Mouse (Mus musculus) brain, embryonic 14.5 days (tissue): ENCODE data around the gene Vps37b.

ENCODE experiments used
- CTCF ChIP-seq: fragments of 200-500 bp; IDR thresholded peaks from 2 replicates; pipeline ENCODE4 v1.5.1; 2012; ENCODE audit warnings: inconsistent platforms, mild to moderate bottlenecking, moderate library complexity, borderline replicate concordance; ENCODE audit not compliant: insufficient read depth, insufficient read length; ENCODE audit errors: extremely low read depth
- POLR2A ChIP-seq: fragments of 200-500 bp; IDR thresholded peaks from 2 replicates; pipeline ENCODE4 v1.6.1; 2012; ENCODE audit warnings: mild to moderate bottlenecking, inconsistent platforms, borderline replicate concordance; ENCODE audit not compliant: poor library complexity, insufficient read depth, insufficient read length, severe bottlenecking; ENCODE audit errors: extremely low read depth

DNA sequence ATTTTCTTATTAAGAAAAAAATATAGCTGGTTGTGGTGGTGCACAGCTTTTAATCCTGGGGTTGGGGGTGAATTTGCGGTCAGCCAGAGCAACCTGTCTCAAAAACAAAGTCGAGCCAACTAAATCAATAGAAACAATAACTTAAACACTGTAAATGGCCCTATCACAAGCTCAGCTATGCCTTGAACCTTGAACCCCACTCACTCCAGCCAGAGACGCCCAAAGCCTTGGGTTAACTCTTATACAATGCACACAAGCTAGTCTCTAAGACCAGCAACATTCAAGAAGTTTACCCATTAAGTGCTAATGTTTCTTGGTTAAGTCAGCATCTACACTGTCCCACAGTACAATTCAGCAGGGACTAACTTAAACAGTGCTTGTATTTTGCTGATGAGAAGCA lies 37.6 kb upstream of the Vps37b start:
- no peak for TF ChIP-seq POLR2A
- TF ChIP-seq CTCF, result no peak
